Mouse (Mus musculus) left cerebral cortex, adult 11 months (tissue): ENCODE measurements at regions not wholly inside any gene's neighbourhood (a gene's known extent, or its start where the extent isn't known, plus 50 kb on each side); places are given as distances from the start of the nearest gene placed in this dataset.
"Not testable (repeated sequence)": the region's sequence is repeated elsewhere in the genome, so short reads cannot be mapped to it uniquely, and the experiment has no call there.

Experiments used
- DNase-seq: peaks from one replicate; pipeline ENCODE4 v3.0.0; 2022; ENCODE audit warnings: low spot score

DNA sequence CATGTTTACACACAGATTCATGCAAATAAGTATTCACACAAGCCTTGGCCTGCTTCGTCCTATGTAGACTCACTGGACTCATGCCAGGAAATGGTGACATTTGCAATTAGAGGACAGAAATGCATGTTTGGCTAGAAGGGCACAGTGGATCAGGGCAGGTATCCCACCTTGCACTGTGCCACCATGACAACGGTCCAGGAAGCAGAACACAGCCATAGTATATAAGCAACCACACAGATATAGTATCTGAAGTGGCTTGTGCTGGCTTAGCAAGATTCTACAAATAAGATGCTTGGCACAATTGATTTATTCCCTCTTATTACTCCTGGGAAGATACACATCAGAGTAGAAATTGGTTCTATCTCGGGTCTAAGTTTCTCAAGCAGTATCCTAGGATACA is 218.0 kb downstream of the Unc5cl start:
- DNase-seq = no peak

DNA sequence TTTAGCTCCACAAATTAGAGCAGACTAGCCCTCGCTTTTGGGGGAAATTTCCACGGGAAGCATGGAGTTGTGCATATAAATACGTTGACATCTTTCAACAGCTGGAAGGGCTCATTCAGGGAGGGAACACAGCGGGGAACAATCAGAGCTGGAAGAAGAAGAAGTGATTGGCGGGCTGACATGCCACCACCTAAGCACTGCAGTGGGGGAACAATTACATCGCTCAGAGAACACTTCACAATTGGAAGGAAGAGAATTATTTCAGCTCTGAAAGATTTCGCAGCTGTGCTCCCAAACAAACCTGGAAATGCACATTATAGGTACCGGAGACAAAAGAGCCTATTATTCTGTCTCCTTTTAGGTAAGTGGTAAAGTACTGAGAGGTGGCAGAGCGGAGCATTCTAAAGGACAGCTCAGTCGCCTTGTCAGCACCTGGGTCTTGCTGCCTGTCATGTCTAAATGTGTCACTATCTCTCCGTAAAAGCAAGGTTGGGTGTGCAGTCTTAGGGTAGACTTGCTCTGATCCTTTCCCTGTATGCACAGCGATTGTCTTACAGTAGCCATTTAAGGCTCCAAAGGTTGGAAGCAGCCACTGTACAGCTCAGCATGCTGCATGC is 223.6 kb downstream of the Unc5cl start:
- peak; percentile 2 for DNase-seq

DNA sequence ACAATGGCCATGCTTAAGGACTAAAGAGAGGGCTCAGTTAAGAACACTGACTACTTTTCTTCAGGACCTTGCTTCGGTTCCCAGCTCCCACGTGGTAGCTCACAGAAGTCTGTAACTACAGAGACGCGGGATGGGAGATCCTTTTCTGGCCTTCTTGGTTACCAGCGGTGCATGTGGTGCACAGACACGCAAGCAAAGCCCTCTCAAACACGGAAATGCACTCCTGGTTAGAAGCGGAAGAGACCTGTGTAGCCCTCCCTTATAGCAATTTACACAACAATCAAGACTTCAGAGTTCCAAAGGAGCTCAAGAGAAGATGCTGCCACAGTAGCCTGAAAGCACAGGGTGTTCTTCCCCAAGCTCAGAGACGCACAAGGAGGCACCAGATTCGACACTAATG is 225.6 kb downstream of the Unc5cl start:
- no peak for DNase-seq

DNA sequence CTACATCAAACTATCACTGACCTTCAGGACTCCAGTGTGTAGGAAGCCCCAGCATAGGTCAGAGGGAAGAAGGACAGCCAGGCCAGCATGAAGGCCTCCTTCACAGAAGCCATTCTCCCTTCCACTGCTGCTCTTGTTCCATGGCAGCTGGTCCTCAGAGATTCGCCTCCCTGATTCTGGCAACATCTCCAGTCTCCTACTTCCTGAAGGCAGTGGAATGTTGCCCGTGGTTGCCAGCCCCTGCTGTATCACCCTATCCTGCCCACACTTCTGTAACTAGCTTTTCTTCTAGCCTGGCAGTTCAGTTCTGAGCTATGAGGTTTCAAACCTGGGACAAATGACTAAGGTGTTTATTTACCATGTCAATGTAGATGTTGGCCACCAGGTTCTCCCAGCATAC is 234.2 kb downstream of the Unc5cl start:
- DNase-seq = no peak

DNA sequence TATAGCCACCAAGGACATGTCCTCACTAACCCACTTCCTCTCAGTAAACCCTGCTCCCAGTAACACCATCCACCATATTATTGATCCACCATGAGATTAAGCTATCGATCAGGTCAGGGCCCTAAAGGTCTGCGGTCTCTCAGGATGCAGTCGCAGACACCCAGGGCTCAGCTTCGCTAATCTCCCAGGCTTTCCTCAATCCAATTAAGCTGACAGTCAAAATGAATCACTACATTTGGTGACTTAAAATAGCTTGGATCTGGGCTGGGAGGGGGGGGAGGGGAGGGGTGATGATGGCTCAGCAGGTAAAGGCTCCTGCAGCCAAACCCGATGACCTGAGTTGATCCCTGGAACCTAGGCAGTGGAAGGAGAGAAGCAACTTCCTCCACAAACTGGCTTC is 233.7 kb upstream of the Lrfn2 start:
- no peak for DNase-seq

DNA sequence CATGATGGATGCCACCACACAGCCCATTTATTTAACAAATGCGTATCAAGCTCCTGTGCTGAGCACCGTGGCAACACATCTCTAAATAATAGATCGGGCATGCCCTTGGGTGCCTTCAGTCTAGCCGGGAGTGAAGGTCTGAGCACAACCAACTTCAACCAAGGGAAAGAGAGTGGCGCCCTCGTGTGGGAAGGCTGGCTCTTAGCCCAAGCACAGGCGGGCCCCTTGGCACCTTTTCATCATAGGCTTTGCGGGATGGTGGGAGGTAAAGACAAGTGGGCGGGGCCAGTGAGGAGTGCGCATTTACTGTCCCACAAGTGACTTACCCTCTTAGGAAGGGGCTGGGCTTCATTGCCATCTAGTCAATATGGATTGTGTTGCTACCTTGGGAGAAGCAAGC is 231.6 kb upstream of the Lrfn2 start:
- no peak for DNase-seq

DNA sequence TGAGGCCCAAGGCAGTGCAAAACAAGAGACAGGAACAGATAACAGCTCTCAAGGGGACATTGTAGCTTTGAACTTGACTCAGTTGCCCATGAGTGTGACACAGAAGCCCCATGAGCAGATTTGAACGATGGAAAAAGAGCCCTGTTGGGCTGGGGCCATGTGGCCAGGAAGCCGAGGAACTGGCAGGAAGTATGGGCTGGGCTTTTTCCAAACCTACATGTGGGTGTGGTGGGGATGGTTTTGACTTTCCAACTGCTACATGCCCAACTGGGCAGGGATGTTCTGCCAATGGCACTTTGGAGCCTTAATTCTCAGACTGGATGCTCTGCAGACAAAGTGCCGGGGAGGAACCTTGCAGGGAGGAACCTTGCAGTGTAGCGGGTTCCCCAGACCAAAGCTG is 211.7 kb upstream of the Lrfn2 start:
- DNase-seq = no peak

DNA sequence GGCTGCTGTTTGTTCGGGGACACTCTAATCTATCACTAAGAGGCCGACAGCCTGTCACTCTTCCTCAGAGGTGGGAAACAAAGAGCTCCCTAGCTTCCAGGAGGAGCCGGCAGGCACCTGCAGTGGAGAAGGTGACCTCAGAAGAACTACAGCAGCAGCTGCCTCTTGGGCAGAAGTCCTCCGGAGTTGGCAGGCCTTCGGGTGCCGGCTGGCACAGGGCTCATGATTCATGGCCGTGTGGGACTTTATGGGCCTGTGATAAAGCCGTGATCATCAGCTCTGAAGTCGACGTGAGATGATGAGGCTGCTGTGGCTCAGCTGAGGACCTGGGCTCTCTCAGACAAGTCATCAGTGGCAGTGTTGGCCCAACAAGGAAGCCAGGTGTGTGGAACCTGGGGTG is 208.9 kb upstream of the Lrfn2 start:
- DNase-seq = no peak

DNA sequence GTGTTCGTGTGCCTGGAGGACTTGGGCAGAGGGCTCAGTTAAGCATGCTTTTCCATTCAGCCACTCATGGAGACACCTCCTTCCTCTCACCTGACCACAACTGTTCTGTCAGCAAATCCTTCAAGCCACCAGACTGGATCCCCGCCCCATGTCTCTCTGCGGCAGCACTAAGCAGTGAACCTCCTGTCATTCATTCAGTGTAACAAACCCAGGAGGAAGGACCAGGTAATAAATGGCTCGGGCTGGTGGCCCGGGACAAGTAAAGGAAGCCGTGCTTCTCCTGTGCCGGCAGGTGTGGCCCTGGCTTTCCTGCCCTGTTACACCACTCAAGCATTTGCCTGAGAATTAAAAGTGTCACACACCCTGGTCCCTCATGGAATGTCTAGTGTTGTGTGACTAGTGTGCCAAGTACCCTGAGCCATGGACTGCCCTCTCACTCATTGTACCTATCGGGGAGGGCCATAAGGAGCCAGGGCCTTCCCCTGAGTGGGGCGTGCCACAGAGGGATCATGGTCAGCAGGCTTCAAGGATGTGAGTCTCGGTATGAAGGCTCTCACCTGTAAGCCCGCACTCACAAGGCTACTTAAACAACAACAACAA is 207.6 kb upstream of the Lrfn2 start:
- no peak for DNase-seq

DNA sequence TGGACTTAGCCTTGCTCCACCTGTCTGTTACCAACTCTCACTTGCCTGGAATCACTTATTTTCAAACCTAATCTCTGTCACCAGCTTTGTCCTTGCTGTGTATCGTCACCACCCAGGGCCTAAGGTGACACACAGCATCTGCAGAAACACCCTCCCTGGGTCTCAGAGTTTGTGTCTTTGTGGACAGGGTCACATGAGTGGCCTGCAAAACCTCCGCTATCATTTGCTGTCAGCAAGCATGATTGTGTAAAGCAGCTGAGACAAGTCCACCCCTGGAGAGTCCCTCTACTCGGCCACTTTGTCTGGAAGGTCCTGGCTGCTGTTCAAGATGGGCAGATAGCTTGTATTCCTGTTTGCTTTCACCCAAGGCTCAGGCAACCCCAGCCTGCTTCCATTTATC is 205.7 kb upstream of the Lrfn2 start:
- DNase-seq = no peak

DNA sequence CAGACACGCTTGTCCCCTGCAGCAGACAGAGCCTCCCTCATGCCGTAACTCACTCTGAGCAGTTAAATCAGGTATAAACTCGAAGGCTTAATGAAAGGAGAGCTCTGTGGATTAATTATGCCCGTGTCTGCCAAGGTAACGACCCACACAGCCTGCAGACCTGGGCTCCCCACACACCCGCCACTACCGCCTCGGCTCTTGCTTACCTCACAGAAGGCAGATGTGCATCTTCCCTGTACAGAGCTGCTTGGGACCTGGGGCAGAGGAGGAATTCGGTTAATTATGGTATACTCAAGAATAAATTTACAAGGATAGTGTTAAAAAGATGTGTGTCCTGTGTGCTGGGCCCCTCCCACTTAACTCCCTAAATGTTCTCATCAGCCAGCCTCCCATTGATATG is 198.4 kb upstream of the Lrfn2 start:
- no peak for DNase-seq

DNA sequence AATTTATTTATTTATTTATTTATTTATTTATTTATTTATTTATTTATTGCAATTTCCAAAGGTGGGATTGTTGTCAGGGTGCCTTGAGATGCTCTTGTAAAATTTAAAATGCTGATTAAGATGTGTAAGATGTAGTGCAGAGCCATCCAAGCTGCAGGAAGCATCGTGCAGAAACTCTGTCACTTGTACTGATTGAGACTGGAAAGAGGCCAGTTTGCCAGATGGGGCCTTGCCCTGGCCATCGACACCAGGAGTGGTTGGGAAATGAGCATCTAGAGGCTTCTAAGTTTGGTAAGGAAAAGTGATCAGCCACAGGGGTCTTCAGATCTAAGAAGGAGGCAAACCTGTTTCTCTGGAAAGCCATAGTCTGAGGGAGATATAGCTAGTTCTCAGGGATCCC is 195.0 kb upstream of the Lrfn2 start:
- DNase-seq = not testable (repeated sequence)

DNA sequence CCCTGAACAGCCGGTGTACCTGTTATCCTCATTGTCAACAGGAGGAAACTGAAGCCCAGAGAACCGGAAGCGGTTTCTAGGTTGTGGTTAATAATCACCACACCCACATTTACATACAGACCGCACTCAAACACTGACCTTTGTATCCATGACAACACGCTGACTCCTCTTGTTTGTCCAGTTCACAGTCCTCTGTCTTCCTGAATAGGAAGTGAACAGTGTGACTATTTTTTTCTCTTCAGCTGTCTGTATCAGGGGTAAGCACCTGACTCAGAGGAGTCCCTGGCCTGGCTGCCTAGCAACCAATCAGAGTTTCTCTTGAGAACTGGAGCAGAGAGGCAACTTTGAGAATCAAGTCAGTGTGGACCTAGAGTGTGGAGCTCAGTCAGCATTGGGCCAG is 193.5 kb upstream of the Lrfn2 start:
- no peak for DNase-seq

DNA sequence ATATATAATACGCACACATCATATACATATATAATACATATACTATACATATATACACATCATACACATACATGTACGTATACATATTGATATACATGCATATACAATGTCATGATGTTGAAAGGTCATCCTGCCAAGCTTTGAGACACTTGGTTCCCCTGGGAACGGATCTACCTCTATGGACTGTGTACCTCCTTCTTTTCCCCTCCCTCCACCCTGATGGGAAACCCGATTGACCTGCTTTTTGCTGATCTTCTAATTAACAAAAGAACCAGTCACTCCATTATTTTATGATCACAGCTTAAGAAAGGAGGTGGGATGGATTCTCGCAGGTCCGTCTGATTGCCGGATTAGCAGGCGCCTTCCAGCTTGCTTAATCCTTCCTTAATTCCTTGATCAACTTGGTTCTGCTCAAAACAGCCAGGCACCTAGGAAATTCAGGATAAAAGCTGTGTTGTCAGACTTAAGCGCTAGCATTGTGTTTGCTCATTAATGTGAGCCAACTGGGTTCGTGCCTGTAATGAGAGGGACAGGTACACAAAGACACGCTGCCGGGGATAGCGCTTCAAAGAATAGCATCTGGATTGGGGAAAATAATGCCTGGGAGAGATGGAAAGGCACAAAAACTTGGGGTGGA is 189.3 kb upstream of the Lrfn2 start:
- no peak for DNase-seq

DNA sequence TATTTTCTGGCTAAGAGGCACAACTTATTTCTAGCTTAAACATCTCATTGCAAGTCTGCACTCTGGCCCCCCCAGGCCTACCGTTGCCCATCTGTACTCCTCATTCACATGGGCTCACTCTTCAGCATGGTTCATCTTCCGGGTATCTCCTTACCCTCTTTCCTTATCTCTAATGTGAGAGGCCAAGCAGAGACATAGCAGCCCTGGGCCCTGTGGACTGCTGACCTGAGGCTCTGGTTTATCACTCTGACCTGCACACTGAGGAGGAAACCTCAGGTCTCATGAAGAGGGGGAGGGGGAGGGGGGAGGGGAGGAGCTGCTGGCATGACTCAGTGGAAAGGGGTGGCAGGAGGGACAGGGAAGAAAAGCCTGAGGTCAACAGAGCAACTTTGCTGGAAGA is 162.1 kb upstream of the Lrfn2 start:
- no peak for DNase-seq

DNA sequence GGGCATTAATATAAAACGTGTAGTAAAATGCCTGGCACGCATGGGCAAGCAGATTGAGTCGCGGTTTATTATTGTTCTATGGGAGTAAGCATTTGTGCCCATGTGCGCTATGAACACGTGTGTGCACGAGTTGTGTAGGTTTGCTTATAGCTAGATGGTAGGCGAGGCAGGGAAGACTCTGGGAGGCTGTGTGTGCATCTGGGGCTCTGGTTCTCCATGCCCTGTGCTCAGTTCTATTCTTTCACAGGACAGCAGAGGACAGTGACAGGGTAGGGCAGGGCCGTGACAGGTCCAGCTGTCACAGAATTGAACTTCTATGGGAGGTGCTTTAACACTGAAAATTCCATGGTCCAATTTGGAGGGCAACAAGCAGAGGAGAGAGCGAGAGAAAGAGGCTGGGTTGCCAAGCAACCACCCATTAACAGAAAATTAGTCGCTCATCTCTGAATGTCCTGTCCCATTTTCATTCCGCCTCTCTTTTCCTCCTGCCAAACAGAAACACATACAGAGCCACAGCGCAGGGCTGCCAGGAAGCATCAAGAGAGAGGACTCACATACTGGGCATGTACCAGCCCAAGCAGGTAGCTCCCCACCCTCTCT is 160.4 kb upstream of the Lrfn2 start:
- peak; percentile 22 for DNase-seq

DNA sequence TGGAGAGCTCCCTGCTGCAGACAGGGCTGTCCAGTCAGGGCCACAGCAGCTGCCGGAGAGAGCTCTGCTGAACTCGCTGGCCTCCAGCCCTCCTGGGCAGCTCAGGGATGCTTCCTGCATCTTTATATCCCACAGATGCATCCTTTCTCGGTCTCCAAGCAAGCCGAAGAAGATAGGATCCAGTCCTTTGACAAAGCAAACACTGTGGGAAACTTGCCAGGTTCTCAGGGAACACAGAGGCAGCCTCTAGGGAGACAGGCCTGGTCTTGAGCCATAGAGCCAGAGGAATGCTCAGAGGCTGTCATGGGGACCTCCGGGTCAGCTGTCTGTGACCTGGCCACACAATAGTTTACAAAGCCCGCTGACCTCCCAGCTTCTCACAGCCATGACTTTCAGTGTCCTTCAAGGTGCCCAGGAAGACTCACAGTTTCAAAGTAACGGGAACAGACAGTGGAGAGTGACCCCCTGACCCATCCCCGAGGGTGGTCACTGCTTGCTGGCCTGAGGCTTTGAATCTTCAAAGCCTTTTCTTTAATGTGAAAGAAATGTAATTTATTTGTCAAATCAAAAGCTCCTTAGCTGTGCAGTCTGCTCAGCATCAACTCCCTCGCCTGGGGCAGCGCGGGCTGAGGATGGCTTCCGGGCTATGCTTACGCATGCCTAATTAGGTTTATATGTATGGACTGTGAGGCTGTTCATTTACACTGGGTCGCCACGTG is 157.8 kb upstream of the Lrfn2 start:
- DNase-seq = no peak

DNA sequence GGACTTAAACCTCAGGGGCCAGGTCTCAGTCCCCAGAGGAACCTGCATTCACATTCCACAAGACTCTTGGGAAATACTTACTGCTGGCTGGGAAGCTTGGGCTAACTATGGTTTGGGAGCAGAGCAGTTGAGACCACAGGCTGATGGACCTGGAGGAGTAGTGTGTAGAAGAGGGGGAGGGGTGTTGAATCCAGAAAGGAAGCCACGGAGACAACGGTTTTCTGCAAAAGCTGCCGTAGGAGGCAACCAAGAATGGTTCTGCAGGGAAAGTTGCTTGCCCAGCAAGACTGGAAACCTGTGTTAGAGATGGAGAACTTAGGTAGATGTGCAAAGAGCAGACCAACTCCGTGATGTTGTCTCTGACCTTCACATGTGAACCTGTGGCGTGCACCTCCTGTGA is 156.7 kb upstream of the Lrfn2 start:
- DNase-seq = peak; percentile 26

DNA sequence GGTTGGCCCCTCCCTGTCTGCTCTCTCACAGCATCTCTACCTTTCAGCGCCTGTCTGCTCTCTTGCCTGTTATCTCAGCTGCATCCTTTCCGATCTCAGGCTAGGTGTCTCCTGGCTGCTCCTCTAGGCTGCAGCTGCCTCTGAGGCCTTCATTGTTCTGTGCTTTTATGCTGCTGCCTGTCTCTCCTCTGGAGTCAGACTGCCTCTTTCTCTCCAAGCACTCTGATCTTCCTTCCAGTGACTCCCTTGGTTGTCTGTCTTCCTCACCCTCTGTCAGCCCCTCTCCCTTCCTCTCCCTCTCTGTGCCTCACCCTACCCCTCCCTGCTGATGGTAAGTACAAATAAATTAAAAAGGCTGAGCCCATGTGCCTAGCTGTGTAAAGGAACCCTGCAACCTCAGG is 155.7 kb upstream of the Lrfn2 start:
- no peak for DNase-seq

DNA sequence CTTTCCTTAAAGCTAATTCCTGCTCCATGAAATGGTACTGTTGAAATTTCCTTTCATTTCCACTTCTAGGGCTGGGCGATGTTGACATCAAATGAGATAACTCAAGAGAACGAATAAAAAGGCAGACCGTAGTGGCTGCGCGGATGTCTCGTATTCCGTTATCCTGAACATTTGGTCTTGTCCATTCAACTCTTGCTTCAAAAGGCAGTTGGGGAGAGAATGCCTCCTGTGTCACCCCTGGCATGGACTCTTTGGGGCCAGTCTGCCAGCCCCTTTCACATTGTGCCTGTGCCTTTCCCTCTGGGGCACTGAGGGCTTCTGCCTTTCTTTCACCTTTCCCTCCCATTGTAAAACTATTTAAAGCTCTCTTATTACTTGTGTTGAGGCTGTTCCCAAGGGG is 152.0 kb upstream of the Lrfn2 start:
- DNase-seq = no peak

DNA sequence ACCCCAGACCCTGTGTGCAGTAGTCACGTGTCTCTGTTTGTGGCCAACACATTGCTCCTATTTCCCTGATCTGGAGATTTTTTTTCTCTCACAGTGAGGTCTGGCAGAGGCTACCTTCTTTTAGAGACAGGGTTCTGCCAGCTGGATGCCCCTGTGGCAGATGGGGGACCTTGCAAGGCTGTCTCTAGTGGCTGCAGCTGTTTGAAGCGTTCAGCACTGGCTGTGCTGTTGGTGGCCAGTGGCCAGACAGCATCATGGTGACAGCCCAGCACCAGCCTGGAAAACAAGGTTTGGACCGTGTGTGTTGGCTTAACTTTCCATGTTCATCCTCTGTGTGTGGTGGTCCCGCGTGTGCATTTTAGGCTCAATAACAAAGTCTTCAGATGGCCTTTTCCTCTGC is 147.8 kb upstream of the Lrfn2 start:
- no peak for DNase-seq

DNA sequence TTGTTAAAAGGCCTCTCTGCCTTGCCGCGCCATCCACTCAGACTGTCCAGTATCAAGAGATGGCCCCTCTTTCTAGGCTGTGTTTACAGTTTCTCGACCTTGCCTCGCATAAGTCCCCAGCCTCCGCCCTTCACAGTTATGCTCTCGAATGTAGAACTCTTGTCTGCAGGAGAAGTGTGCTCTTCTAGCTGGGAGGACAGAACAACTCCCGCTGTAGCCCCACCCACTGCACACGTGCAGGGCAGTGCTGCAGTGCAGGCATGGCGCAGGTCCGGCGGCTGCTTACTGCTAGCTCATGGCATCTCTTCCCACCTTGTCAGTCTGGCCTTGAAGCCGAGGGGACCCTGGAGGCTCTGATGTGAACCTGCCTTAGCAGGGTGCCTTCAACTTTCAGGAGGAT is 145.7 kb upstream of the Lrfn2 start:
- DNase-seq = no peak

DNA sequence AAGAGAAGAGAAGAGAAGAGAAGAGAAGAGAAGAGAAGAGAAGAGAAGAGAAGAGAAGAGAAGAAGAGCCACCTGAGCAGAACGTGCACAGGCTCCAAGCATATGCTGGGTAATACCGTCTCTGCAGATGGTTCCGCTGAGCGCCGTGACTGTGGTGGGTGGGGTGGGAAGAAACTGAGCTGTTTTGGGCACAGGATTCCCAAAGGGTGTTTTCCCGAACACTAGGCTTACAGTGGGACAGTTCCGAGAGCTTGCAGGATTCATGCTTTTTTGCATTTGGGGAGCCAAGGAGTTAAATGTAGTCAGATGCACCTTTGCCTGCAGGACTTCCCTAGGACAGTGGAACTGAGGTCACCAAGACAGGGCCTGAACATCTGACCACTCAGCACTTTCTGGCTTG is 142.3 kb upstream of the Lrfn2 start:
- no peak for DNase-seq
